Mouse (Mus musculus) E14TG2a.4 (cell line): ENCODE results near the gene Nfib.

Experiments
- CTCF ChIP-seq: conservative IDR thresholded peaks from 2 replicates; pipeline ENCODE4 v1.5.1; 2014; ENCODE audit warnings: low read length
- NANOG ChIP-seq: IDR thresholded peaks from 2 replicates; pipeline ENCODE4 v1.6.1; 2014; ENCODE audit warnings: borderline replicate concordance, low read length, mixed read lengths

DNA sequence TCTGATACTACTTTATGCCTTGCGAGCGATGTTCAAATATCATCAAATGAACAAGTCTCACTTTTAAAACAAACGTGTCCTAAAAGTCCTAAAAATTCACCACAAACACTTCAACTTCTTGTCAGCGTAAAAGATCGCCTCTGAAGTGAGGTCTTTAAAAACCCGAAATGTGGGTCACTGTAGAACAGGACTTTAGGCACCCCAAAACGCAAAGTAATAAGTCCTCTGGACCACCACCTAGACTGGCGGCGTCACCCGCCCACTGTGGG is 201.6 kb downstream of the Nfib start:
- no peak for TF ChIP-seq CTCF
- TF ChIP-seq NANOG, result no peak
